Mouse (Mus musculus): Measurements from ENCODE around the gene Ifih1.

- TF ChIP-seq POLR2A (IDR thresholded peaks at IDR 0.05; ENCODE audit: extremely low read depth, insufficient read depth, low read length) (no peak), CTCF (IDR thresholded peaks at IDR 0.05; ENCODE audit: low read depth, low read length) (no peak)
These were observed 14.5 kb upstream of the Ifih1 start for GRCm38 (mm10) chr2:62660565-62660964.

Data from liver, adult 2 months (tissue).